Mouse (Mus musculus): ENCODE data around the gene Ppp1r15b. TPM values are rescaled to one million over a fixed set of nuclear protein-coding genes. Genes with fewer than 3 reads are reported as not detected.

Gene Ppp1r15b
- total and polyA plus RNA-seq, 2 experiments from 2014 or later: 17.5 to 42.3 TPM

DNA sequence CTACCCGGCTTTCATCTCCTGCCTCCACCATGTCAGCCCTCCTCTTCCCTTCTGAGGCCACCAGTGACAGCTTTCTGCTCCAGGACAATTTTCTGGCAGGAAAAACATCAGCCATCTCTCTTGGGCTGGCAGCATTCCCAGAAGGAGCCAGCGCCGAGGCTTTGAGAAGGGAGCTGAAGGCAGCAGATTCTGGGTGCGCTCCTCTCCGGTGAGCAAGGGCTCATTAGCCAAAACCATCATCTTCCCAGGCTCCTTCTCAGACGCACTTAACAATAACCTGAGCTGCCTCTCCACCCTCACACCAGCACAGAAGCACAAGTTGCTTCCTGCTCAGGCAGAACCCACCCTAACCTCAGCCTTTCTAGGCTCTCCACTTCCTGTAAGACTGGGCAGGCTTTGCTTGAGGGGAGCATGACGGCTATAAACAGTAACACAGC, 28.2 kb downstream of the Ppp1r15b start:
- ATAC-seq (ENCODE audit: low FRiP score) (no peak), DNase-seq (ENCODE audit: low spot score) (peak; percentile 67)
- no peaks in the 10 kb centered on the region for H3K9me3 ChIP-seq (ENCODE audit: low read length)
- no peak overlapping the region for H3K4me2 ChIP-seq (ENCODE audit: low read depth, low read length, poor library complexity, severe bottlenecking)
- 0 out of 2 replicates have a peak, but pooled peaks cover 4% of the 10 kb centered on the region for H3K4me1 ChIP-seq (ENCODE audit: insufficient read depth, low read length)
- no peak for TF ChIP-seq CTCF (IDR thresholded peaks at IDR 0.05)
- H3K36me3 ChIP-seq (ENCODE audit: insufficient read depth, low read length): no peaks in the 10 kb centered on the region
- 0 out of 2 replicates have a peak overlapping the region, but pooled peaks have one; percentile 18 for H3K27ac ChIP-seq (ENCODE audit: low read depth, low read length)
- no peak overlapping the region for H3K9ac ChIP-seq (replicated peaks; ENCODE audit: low read length, poor library complexity, severe bottlenecking)
- 53% methylated on average over 7 of the region's 7 CpGs for WGBS
- H3K27me3 ChIP-seq (ENCODE audit: insufficient read depth, low read length): peaks cover 14% of the 10 kb centered on the region
- H3K4me3 ChIP-seq (ENCODE audit: low read depth, low read length): no peak overlapping the region

DNA sequence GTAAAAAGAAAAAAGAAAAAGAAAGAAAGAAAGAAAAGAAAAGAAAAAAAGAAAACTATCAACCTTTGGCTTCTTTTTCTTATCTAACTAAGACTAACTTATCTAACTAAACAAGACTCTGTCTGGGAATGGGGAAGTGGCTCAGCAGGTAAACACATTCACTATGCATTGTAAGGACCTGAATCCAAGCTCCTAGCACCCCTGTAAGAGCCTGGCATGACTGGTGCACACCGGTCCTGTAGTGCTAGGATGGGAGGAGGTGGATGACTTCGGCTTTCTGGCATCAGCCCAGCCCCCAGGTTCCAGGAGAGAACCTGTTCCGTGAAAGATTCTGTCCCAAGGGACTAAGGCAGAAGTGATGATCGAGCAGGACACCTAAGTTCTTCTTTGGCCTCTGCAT, 30.6 kb downstream of the Ppp1r15b start:
- DNase-seq (ENCODE audit: low spot score): no peak

DNA sequence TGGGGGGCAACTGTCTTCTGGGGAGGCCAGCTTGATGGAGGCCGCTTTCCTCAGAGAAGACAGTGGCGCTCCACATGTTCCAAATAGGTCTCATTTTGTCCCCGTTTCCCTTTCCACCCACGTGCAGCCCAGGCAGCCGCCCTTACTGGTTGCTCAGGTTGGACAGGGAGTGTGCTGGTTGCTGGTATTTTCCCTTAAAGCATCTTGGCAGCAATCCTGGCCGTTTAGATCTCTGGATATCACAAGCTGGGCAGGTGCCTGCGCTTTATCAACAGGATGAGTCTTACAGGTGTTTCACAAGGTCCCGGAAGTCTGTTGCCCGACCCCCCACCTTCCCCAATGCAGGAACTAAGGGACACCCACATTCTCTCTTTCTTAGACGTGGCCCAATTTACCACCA, 31.1 kb downstream of the Ppp1r15b start:
- Histone ChIP-seq H3K9ac (replicated peaks; ENCODE audit: low read length, poor library complexity, severe bottlenecking) (no peak overlapping the region), H3K27me3 (ENCODE audit: insufficient read depth, low read length) (peaks cover 15% of the 10 kb centered on the region), H3K27ac (ENCODE audit: low read depth, low read length) (no peak overlapping the region), H3K4me2 (ENCODE audit: low read depth, low read length, poor library complexity, severe bottlenecking) (no peak overlapping the region), H3K4me3 (ENCODE audit: low read depth, low read length) (no peak overlapping the region), H3K4me1 (ENCODE audit: insufficient read depth, low read length) (0 out of 2 replicates have a peak, but pooled peaks cover 4% of the 10 kb centered on the region), H3K9me3 (ENCODE audit: low read length) (no peaks in the 10 kb centered on the region), H3K36me3 (ENCODE audit: insufficient read depth, low read length) (no peaks in the 10 kb centered on the region)
- DNase-seq (ENCODE audit: low spot score) (no peak), ATAC-seq (ENCODE audit: low FRiP score) (no peak)
- no peak for TF ChIP-seq CTCF (IDR thresholded peaks at IDR 0.05)
- WGBS: 77% methylated on average over 10 of the region's 10 CpGs

More for the DNA sequence above, 30.6 kb downstream of the Ppp1r15b start:
- TF ChIP-seq CTCF (IDR thresholded peaks at IDR 0.05): no peak
- Histone ChIP-seq H3K4me2 (ENCODE audit: low read depth, low read length, poor library complexity, severe bottlenecking) (no peak overlapping the region), H3K4me1 (ENCODE audit: insufficient read depth, low read length) (0 out of 2 replicates have a peak, but pooled peaks cover 4% of the 10 kb centered on the region), H3K27ac (ENCODE audit: low read depth, low read length) (no peak overlapping the region), H3K4me3 (ENCODE audit: low read depth, low read length) (no peak overlapping the region), H3K9me3 (ENCODE audit: low read length) (no peaks in the 10 kb centered on the region), H3K27me3 (ENCODE audit: insufficient read depth, low read length) (peaks cover 15% of the 10 kb centered on the region), H3K36me3 (ENCODE audit: insufficient read depth, low read length) (no peaks in the 10 kb centered on the region), H3K9ac (replicated peaks; ENCODE audit: low read length, poor library complexity, severe bottlenecking) (no peak overlapping the region)
- no peak for ATAC-seq (ENCODE audit: low FRiP score)
- WGBS: 64% methylated on average over 4 of the region's 4 CpGs

DNA sequence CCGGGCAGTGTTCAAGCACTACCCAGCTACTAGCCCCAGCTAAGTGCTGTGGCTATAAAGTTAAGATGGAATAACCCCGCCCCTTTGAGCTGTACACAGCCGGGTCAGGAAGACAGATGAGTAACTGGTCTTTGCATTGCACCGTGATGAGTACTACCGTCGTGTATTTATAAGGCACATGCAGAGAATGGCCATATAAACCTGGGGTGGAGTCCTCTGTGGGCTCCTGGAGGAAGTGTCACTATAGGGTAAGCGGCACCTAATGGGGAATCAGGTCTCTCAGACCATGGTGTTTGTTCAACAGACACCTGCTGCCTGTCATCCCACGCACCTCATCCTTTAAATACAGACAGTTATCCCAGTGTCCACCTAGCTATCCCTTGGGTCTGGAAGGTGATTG, 32.0 kb downstream of the Ppp1r15b start:
- ATAC-seq (ENCODE audit: low FRiP score) (no peak), DNase-seq (ENCODE audit: low spot score) (no peak)
- Histone ChIP-seq H3K4me3 (ENCODE audit: low read depth, low read length) (no peak overlapping the region), H3K4me1 (ENCODE audit: insufficient read depth, low read length) (0 out of 2 replicates have a peak, but pooled peaks cover 4% of the 10 kb centered on the region), H3K9me3 (ENCODE audit: low read length) (no peaks in the 10 kb centered on the region), H3K4me2 (ENCODE audit: low read depth, low read length, poor library complexity, severe bottlenecking) (no peak overlapping the region), H3K27ac (ENCODE audit: low read depth, low read length) (no peak overlapping the region), H3K27me3 (ENCODE audit: insufficient read depth, low read length) (peaks cover 15% of the 10 kb centered on the region), H3K9ac (replicated peaks; ENCODE audit: low read length, poor library complexity, severe bottlenecking) (no peak overlapping the region), H3K36me3 (ENCODE audit: insufficient read depth, low read length) (no peaks in the 10 kb centered on the region)
- no peak for TF ChIP-seq CTCF (IDR thresholded peaks at IDR 0.05)
- WGBS: 60% methylated on average over 8 of the region's 8 CpGs

DNA sequence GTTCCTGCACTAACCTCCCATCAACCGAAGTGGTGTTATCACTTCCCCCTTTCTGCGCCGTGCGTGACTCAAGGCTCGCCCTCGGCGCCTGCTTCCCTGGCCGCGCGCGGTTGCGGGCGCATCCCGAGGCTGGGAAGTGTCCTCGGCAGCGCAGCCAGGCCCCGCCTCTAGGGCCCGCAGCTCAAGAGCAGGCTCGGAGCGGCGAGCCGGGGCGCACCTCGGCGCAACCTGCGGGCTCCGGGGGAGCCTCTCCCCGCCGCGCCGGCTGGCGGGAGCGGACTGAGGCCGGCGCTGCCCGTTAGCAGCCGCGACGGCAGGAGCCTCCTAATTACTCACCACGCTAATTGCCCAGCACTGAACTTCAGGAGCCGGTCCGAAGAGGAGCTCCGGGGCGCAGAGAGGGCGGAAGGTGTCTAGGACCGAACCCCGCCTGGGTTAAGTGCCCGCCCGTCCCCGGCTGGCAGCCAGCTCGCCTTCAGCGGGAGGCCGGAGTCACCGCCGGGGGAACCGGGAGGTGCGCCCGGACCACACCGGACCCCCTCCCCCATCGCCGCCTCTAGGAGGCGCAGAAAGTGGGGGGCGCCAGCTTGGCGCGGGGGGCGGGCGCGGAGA, 33.0 kb downstream of the Ppp1r15b start, which contains the start of gene Plekha6:
Plekha6 (plus strand) TSS at position 391 of the 612 bp plus-strand sequence.
- under 1% methylated on average over 64 of the region's 68 CpGs for WGBS
- Histone ChIP-seq H3K36me3 (ENCODE audit: insufficient read depth, low read length) (no peaks in the 10 kb centered on the region), H3K4me1 (ENCODE audit: insufficient read depth, low read length) (0 out of 2 replicates have a peak, but pooled peaks cover 4% of the 10 kb centered on the region), H3K4me2 (ENCODE audit: low read depth, low read length, poor library complexity, severe bottlenecking) (peak within 1 kb of the TSS; percentile 98), H3K4me3 (ENCODE audit: low read depth, low read length) (peak within 1 kb of the TSS; percentile 57), H3K9ac (replicated peaks; ENCODE audit: low read length, poor library complexity, severe bottlenecking) (peak within 1 kb of the TSS; percentile 52), H3K27me3 (ENCODE audit: insufficient read depth, low read length) (peaks cover 15% of the 10 kb centered on the region), H3K27ac (ENCODE audit: low read depth, low read length) (no peak within 1 kb of the TSS), H3K9me3 (ENCODE audit: low read length) (no peaks in the 10 kb centered on the region)
- DNase-seq (ENCODE audit: low spot score) (no peak), ATAC-seq (ENCODE audit: low FRiP score) (peak; percentile 27; the same call in 1 of the 2 replicates)
- TF ChIP-seq CTCF (IDR thresholded peaks at IDR 0.05): no peak

DNA sequence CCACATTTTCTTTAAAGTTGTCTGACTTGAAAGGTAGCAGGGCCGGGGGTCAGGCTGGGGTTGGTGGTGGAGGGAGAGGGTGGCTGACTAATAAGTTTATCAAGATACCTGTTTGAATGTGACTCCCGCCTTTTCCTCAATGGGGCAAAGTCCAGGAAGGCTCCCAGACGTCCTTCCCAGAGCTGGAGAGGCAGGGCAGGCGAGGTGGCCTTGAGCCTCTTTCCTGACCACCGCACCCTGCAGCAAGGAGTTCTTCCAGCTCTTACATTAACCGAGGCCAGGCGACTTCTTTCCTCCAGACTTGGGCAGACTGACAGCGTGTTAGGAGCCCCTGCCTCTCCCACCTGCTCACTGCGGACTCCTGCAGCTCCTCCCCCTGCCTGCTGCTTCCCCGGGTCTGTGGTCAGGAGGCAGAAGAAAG, 33.7 kb downstream of the Ppp1r15b start:
- Histone ChIP-seq H3K36me3 (ENCODE audit: insufficient read depth, low read length) (no peaks in the 10 kb centered on the region), H3K4me3 (ENCODE audit: low read depth, low read length) (peak overlapping the region; percentile 57; the same call in 1 of the 2 replicates), H3K27ac (ENCODE audit: low read depth, low read length) (no peak overlapping the region), H3K27me3 (ENCODE audit: insufficient read depth, low read length) (peaks cover 15% of the 10 kb centered on the region), H3K4me2 (ENCODE audit: low read depth, low read length, poor library complexity, severe bottlenecking) (peak overlapping the region; percentile 98), H3K9ac (replicated peaks; ENCODE audit: low read length, poor library complexity, severe bottlenecking) (no peak overlapping the region), H3K4me1 (ENCODE audit: insufficient read depth, low read length) (0 out of 2 replicates have a peak, but pooled peaks cover 4% of the 10 kb centered on the region), H3K9me3 (ENCODE audit: low read length) (no peaks in the 10 kb centered on the region)
- ATAC-seq (ENCODE audit: low FRiP score) (no peak), DNase-seq (ENCODE audit: low spot score) (peak; percentile 13)
- no peak for TF ChIP-seq CTCF (IDR thresholded peaks at IDR 0.05)
- WGBS: 6% methylated on average over 10 of the region's 10 CpGs

Measured in midbrain, postnatal 0 days (tissue).